Mouse (Mus musculus): ENCODE data around the gene Guk1. TPM values are rescaled to one million over a fixed set of nuclear protein-coding genes. Genes with fewer than 3 reads are reported as not detected.

Guk1 gene
- total RNA-seq, 2 experiments from 2014 or later: 79.4 to 83.8 TPM

DNA sequence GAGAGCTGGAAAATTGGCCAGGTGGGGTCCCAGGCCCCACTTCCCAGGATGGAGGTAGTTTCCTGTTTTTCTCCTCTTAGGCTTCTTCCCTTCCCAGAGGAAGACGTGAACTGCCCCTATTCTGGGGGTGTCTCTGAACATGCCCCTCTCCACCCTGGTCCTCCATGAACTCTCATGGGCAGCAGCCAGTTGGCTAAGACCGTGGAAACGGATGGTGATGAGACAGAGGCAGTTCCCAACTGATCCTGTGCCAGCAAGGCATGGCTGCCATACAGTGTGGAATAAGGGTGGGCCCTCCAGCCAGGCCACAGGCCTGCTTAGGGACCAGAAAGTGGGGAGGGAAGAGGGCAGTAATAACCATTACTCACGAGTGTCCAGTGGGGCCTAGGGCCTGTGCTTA, 21.5 kb downstream of the Guk1 start:
- intact Hi-C loops (cut with DNase I): no loop called here
- DNase-seq: no peak

DNA sequence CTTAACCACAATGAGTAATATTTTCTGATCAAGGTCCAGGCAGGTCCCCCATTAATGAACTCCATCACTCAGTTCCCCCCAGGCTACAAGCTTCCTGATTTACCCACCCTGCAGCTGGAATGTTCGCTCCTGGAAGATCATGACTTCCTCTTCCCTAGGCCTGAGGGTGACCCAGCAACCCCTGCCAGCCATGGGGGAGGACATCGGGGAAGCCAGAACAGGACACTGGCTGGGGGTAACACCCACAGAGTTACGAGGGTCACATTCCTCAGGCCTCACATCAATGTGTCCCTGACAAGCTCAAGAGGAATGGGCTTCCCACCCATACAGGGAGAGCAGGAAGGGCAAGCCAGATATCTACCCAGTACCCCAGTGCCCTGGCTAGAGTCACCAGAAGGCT, 22.2 kb downstream of the Guk1 start:
- DNase-seq: no peak
- intact Hi-C loops (cut with DNase I): no loop called here

DNA sequence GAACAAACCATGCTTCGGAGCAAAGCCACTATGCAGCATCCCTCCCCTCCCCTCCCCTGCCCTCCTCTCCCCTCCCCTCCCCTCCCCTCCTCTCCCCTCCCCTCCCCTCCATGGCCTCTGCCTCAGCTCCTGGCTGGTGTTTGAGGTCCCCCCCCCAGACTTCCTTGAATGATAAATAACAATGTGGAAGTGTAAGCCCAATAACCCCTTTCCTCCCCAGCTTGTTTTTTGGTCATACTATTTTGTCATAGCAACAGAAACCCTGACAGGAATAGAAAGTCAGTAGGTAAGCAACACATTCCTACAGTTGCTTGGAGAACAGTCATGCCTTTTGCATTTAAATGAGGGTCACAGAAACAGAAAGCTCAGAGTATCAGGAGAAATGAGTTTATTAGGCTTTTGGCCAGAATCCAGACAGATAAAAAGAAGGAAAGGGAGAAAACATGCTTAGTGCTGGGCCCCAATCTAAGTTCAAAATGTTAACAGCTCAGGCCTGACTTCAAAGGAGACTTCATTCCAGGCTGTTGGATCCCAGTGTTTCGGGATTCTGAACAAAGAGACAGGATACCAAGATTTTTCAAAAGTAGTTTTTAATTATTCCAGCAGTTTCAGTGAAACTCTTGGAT, 26.3 kb downstream of the Guk1 start:
- DNase-seq: no peak
- intact Hi-C loops (cut with DNase I): no loop called here

DNA sequence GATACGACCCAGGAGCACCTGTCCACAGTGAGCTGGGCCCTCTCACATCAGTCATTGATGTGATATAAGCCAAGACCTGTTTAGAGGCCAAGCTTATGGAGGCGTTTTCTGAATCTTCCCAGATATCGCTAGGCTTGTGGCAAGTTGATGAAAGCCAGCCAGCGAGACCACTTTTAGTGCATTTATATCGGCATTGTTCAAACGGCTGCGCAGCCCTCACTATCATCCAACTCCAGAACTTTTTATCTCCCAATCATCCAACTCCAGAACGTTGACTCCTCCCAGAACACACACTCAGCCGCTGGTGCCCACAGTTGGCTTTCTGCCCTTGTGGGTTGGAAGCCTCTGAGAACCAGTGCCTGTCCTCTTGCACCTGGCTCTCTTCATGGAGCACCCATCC, 27.6 kb downstream of the Guk1 start:
- no peak for DNase-seq
- intact Hi-C loops (cut with DNase I): no loop called here

DNA sequence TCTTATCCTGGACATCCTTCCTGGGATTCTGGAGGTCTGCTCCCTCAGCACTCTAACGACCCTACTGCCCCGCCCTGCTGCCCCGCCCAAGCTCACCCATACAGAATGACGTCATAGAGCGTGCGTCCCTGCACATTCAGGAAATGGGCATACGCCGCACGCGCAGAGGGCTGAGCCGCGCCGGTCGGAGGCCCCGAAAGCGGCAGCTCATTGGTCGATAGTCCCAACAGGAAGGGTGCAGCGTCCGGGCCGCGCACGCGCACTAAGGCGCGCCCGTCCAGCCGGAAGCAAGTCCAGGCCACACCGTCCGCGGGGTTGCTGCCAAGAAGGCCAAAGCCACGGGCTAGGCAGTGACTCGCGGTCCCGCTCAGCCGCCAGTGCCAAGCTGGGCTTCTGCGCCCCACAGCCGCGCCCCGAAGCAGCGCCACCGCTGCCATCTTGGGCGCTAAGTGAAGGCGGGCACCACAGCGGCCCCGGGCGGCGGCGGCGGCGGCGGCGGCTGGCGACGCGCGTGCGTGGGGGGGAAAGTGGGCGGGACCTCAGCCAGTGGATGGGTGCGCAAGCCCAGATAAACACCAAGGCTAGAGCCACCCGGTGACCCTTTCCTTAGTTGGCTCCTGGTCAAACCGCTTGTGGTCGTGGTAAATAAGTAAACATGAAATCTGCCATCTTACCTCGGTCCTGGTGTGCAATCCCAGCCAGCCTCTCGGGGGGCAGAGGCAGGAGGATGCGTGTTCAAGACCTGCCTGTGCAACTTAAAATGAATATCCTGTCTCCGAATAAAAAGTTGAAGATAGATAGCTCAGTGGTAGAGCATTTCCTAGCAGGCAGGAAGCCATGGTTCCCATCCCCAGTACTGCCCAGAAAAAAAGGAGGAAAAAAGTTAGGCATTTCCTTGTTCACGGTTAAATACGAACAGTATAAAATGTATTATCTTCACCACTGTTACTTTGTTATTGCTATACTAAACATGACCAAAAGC, 28.5 kb downstream of the Guk1 start, which contains the start of gene Iba57:
Iba57 (minus strand) TSS at position 485 of the 982 bp plus-strand sequence.
- peak; percentile 95 to 98 for DNase-seq
- intact Hi-C loops (cut with DNase I): loop anchor here (1.0 kb wide), 1 partner anchor 20 kb away; the partner anchor contains the start of gene Gjc2

DNA sequence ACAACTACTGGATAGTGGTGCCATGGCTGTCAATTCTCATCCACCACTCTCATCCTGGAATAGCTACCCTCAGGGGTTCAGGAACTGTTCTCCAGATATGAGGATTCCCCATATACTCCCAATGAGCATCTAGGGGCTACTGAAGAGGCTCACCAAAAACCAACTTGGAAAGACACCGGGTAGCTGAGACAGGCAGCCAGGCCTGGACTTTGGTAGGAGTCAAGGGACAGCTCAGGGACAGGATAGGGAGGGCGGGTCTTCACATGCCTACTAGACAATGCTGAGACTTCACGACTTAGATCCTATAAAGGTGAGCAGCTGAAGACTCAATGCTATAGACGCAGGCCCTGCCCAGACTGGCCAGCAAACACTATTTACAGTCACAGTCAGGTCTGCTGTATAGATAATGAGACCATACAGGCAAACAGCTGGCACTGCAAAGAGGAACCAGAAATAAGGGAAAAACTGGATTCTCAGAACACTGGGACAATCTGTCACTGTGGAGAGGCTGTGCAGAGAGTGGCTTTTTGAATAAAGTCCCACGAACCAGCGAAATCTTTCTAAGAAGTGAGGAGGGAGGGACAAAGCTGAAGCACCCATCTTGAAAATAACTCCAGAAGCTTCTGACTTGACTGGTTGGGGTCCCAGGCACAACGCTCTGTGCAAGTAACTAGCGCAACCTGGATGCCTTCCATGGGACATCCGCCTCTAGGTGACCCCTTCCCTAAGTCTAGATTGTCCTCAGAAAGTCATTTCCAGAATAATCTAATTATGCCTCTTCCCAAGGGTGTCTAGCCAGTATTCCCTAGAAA, 29.4 kb downstream of the Guk1 start:
- intact Hi-C loops (cut with DNase I): loop anchor here (1.0 kb wide), 1 partner anchor 21 kb away; the partner anchor contains the start of gene Gjc2
- no peak for DNase-seq

DNA sequence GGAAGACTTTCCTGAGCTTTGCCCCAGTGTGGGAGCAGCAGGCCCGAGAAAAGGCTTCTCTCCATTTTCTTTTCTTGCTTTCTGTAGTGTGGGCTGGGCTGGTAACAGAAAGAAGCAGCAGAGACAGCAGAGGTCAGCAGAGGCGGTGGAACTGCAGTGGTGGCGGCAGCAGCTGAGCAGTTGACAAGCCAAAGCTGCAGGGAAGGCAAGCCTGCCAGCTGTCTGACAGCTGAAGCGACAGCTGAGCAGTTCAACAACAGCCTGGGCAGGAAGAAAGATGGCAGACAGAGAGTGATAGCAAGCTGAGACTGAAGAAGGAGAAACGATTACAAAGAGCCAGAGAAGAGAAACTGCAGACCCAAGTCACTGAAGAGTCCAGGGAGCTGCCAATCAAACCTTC, 30.6 kb downstream of the Guk1 start:
- intact Hi-C loops (cut with DNase I): no loop called here
- DNase-seq: peak; percentile 58 to 73

DNA sequence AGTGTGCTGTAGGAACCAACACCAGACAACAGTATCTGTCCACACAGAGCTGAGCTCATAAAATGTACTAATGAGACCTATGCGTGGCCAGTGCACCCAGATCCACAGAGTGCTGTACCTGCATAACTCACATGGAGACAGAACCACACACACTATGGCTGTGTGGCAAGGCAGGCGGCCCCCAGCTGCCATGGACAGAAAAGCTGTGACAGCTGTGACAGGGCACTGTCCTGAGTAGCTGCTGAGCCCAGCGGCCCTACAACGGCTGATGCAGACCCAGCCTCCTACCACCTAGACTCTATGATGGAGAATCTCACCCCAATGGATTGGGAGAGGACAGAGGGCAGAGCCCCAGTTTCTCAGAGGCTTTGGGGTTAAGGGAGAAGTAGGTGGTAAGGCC, 32.5 kb downstream of the Guk1 start:
- DNase-seq: no peak
- intact Hi-C loops (cut with DNase I): no loop called here

DNA sequence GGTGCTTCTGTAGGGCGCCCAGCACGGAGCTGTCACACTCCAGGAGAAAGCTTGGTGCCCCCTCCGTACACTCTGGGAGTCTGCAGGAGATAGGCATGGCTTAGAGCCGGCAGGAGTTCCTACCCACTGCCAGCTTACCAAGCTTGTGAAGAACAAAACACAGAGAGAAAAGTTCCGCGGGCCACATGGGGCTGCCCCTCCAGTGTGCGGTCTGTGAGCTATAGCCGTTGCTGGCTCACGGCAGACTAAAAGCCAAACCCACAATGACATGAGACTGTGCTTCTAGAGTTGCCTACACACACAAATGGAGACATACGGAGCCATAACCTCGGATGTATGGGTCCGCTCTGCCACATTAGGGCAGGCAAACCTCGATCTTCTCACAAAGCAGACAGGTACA, 32.9 kb downstream of the Guk1 start:
- DNase-seq: no peak
- intact Hi-C loops (cut with DNase I): no loop called here

DNA sequence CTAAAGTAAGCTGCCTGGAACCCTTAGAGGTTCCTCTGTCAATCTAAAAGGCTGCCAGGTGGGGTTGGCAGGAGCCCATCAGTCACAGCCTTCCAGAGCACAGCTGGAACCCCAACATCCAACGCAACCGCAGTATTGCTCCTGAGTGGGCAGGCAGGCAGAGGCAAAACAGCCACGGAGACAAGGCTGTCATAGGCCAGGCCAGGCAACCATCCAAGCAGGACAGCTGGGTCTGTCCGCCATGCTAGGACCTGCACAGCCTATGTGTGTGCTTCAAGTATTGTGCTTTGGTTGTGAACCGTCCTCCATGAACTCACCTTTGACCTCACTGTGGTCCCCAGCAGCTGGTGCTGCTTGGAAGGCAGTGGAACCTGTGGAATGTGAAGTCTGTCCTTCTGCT, 36.1 kb downstream of the Guk1 start:
- no peak for DNase-seq
- intact Hi-C loops (cut with DNase I): no loop called here

DNA sequence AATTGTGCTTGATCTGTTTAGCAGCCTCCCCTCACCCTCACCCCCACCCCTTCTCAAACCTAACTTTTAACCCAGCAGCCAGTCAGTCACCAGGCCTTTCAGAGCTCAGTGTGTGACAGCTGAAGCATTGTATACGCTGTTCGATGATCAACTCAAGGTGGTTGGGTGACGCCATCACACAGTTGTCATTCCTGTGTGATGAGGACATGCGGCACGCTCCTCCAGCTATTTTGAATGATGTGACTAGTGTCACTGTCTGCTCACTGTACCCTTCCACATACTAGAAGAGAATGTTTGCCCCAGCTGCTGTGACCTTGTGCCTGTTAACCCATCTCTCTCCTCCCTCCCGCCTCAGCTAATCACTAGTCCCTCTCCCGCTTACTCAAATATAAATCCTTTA, 37.8 kb downstream of the Guk1 start:
- no peak for DNase-seq
- intact Hi-C loops (cut with DNase I): no loop called here

DNA sequence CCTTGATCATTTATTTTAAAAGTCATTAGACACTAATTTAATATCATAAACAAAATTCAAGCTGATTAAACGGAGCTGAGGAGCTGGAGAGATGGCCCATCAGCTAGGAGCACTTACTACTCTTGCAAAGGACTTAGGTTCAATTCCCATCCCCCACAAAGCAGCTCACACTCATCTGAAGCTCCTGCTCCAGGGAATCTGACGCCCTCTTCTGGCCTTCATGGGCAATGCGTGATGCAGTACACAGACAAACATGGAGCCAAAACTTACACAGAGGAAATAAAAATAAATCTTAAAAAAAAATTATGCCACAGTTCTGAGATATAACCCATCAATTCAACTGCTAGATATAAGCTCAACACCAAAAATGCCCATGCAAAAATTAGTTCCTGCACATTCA, 40.3 kb downstream of the Guk1 start:
- intact Hi-C loops (cut with DNase I): no loop called here

DNA sequence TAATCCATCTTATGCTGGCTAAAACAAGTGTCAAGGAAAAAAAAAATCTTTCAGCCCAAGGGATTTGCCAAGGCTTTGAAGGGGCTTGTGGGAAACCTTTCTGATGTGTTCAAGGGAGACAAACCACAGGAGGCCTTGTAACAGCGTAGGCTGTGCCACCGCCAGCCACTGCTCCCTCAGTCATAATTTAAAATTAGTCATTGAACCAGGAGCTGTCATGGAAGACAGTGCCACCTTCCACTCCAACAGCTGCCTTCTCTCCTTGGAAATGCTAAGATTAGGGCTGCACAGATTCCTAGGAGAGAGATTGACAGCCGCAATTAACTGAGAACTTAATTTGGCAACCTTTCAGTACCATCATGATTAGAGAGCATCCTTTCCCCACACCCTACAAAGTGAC, 42.7 kb downstream of the Guk1 start:
- intact Hi-C loops (cut with DNase I): no loop called here
- no peak for DNase-seq

More for the DNA sequence above, 40.3 kb downstream of the Guk1 start:
- no peak for DNase-seq

DNA sequence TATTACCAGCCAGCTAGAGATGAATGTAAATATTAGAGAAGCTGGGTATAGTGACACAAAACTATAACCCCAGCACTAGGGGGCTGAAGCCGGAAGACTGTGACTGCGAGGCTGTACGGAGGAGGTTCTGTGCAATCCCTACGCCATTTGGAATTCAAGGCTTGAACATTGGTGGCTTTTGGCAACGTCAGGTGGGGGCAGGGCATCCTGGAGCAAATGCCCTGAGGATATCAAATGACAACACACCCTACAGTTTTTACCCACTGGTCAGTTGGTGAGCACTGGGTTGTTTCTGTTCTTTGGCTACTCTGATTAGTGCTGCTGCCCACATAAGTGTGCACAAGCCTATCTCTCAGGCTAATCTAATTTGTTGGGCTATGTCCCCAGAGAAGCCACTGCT, 49.0 kb downstream of the Guk1 start:
- no peak for DNase-seq

DNA sequence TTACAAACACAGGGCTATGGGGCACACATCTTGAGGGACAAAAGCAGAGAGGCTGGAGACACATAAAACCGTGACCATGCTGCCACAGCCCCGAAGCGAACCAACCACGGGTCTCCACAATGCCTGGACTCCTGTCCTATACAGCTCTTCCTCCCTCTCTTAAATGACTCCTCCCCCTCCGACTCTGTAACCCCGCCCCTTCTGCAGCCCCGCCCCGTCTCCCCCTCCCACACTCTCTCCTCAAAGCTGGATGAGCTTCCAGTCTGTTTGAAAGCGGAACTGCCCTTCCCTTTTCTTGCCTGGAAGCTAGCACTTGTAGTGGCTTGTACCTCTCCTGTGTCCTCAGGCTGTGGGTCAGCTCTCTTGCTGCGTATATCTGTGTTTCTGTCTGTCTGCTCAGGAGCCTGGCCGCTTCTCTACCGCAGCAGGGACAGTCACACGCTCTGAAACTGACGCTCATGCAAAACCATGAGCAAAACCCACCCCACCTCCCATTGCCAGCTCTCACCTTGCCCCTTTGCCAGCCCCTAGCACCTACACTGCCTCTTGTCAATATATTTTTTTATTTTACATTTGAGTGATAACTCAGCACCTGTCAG, 50.1 kb downstream of the Guk1 start:
- DNase-seq: no peak
- intact Hi-C loops (cut with DNase I): no loop called here

More for the DNA sequence above, 49.0 kb downstream of the Guk1 start:
- intact Hi-C loops (cut with DNase I): no loop called here

DNA sequence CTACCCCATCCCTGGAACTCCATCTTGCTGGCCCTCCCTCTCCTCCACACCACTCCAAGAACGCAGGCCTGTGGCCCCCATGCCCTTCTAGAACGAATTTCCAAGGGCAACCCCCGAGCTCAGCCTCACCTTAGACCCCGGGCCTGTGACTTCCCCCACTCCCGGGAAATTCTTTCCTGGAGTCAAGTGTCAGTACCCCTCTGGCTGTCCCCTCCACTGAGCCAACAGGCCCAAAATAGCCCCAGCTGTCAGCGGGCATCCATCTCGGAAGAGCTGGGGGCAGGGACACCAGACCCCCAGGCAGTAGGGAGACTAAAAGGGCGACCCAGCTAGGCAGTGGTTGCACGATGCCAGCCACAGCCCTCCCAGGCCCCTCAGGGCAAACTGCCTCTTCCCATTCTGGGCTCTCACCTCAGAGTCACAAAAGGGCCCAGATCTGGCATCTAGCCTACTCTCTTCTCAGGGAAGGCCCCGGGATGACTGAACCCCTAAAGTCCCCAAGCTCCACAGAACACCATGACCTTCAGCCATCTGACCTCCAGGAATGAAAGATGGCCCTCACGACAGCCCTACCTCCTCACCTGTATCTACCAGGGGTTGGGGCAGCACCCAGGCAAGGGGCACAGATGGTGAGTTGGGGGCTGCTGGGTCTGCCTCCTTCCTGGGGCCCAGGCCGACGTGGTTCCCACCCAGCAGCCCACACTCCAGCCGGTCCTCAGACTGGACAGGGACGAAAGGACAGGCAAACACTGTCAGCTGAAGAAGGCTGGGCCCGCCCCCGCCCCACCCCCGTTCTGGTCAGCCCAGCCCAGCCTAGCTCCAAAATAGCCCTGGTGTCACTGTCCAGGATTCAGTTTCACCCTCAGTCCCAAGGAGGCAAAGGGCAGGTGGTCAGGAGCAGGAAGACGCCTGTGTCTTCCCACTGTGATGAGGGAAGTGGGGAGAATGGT, 53.2 kb downstream of the Guk1 start:
- intact Hi-C loops (cut with DNase I): no loop called here
- peak; percentile 37 to 53 for DNase-seq

DNA sequence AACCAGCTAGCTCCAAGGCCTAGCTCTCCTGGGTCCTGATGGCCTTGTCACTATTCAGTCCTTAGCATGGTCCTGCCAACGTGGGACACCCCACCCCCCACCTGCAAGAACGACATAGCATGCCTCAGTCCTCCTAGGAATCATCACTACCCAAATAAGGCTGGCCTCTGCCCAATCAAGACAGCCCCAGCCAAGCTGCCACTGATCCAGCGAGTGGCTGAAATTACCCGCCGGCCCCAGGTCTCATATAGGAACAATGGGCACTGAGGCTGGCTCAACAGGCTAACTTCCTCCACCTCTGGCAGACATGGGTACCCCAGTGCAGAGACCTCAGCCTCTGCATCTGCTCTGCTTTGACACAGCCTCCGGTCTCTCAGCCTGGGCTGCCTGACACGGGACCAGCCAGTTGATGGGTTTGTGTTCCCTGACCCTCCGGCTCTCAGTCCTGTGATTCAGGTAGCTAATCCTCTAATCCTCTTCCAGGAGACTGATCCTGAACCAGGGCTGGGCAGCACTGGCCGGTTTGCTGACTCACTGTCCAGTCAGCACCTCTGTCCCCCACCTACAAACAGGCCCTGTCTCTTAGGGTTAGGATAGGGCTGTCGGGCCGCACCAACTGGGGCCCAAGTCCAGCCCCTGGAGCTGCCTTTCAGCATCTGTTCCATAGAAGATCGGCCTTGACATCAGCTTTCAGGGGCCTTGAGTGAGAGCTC, 54.9 kb downstream of the Guk1 start:
- intact Hi-C loops (cut with DNase I): no loop called here
- DNase-seq: no peak

DNA sequence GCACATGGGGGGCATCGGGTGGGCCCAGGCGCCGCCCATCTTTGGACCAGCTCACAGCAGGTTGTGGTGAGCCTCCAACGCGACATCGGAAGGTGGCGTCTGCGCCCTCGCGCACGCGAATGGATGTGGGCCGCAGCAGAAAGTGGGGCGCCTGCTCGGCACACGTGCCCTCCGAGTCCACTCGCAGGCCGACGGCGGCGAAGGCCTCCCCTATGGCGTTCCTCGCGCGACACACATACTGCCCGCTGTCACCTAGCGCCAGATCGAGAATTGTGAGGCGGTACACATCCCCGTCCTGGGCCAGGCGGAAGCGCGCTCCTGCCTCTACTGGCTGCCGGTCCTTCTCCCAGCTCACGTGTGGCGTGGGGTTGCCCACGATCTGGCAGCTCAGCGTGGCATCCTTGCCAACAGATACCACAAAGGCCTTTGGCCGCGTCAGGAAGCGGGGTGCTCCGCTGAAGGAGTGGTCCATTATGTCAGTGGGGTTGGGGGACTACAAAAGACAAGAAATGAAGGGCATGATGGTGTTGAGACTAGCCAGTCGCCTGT, 56.0 kb downstream of the Guk1 start, which contains the start of gene Obscn:
Obscn (minus strand) TSS at position 499 of the 549 bp plus-strand sequence.
- intact Hi-C loops (cut with DNase I): no loop called here
- DNase-seq: peak in 1 of 2 experiments; percentile 26
